Mouse (Mus musculus): ENCODE results near the gene Gm45234. TPM values are rescaled to one million over a fixed set of nuclear protein-coding genes. Genes with fewer than 3 reads are reported as not detected.

Gene Gm45234
- polyA plus RNA-seq, 1 experiment from 2014 or later = not detected

- no peak for ATAC-seq (ENCODE audit: low FRiP score, low read depth)
- Histone ChIP-seq H3K36me3 (peaks cover 36% of the 10 kb centered on the region), H3K27me3 (no peaks in the 10 kb centered on the region), H3K4me2 (no peak overlapping the region), H3K9me3 (no peaks in the 10 kb centered on the region), H3K4me3 (no peak overlapping the region), H3K27ac (replicated peaks) (no peak overlapping the region), H3K9ac (no peak overlapping the region), H3K4me1 (replicated peaks) (peaks cover 14% of the 10 kb centered on the region)
- 81% methylated on average over 13 of the region's 13 CpGs for WGBS
These were observed 37.9 kb downstream of the Gm45234 start for GRCm38 (mm10) chr6:124717968-124718367.

- Histone ChIP-seq H3K4me1 (replicated peaks) (peaks cover 18% of the 10 kb centered on the region), H3K4me3 (no peak overlapping the region), H3K9me3 (no peaks in the 10 kb centered on the region), H3K9ac (no peak overlapping the region), H3K27ac (replicated peaks) (no peak overlapping the region), H3K27me3 (no peaks in the 10 kb centered on the region), H3K4me2 (no peak overlapping the region), H3K36me3 (peaks cover 36% of the 10 kb centered on the region)
- 66% methylated on average over 20 of the region's 20 CpGs for WGBS
- no peak for ATAC-seq (ENCODE audit: low FRiP score, low read depth)
These were observed 38.8 kb downstream of the Gm45234 start for GRCm38 (mm10) chr6:124716864-124717490.

GRCm38 (mm10) chr6:124712918-124713317, 42.9 kb downstream of the Gm45234 start:
- WGBS = 28% methylated on average over 11 of the region's 11 CpGs
- Histone ChIP-seq H3K9me3 (no peaks in the 10 kb centered on the region), H3K9ac (peak overlapping the region; percentile 79), H3K4me2 (peak overlapping the region; percentile 94), H3K27me3 (no peaks in the 10 kb centered on the region), H3K4me3 (peak overlapping the region; percentile 65), H3K4me1 (replicated peaks) (peaks cover 36% of the 10 kb centered on the region), H3K36me3 (peaks cover 40% of the 10 kb centered on the region), H3K27ac (replicated peaks) (peak overlapping the region; percentile 81; the same call in 1 of the 2 replicates)
- ATAC-seq (ENCODE audit: low FRiP score, low read depth) = no peak

- Histone ChIP-seq H3K4me2 (peak within 1 kb of the TSS; percentile 94), H3K4me1 (replicated peaks) (peaks cover 36% of the 10 kb centered on the region), H3K27me3 (no peaks in the 10 kb centered on the region), H3K27ac (replicated peaks) (peak within 1 kb of the TSS; percentile 82), H3K9ac (peak within 1 kb of the TSS; percentile 79), H3K4me3 (peak within 1 kb of the TSS; percentile 65), H3K36me3 (peaks cover 35% of the 10 kb centered on the region), H3K9me3 (no peaks in the 10 kb centered on the region)
- WGBS = under 1% methylated on average over 74 of the region's 76 CpGs
- ATAC-seq (ENCODE audit: low FRiP score, low read depth) = peak; percentile 97
These were observed 43.7 kb downstream of the Gm45234 start, which contains the start of the genes Emg1 and Phb2 for GRCm38 (mm10) chr6:124711824-124712782. Gene Emg1, minus strand, starts transcription at chr6:124712178. Gene Phb2, plus strand, starts transcription at chr6:124712336.

GRCm38 (mm10) chr6:124708289-124708889, 47.4 kb downstream of the Gm45234 start:
- Histone ChIP-seq H3K4me1 (replicated peaks) (peaks cover 26% of the 10 kb centered on the region), H3K27me3 (no peaks in the 10 kb centered on the region), H3K4me3 (no peak overlapping the region), H3K9ac (no peak overlapping the region), H3K4me2 (no peak overlapping the region), H3K27ac (replicated peaks) (no peak overlapping the region), H3K9me3 (no peaks in the 10 kb centered on the region), H3K36me3 (peaks cover 26% of the 10 kb centered on the region)
- 95% methylated on average over 10 of the region's 10 CpGs for WGBS
- no peak for ATAC-seq (ENCODE audit: low FRiP score, low read depth)

- no peak overlapping the region for H3K9ac ChIP-seq
- H3K4me1 ChIP-seq (replicated peaks) = peaks cover 17% of the 10 kb centered on the region
- H3K36me3 ChIP-seq = peaks cover 45% of the 10 kb centered on the region
- H3K4me2 ChIP-seq = no peak overlapping the region
- no peak for ATAC-seq (ENCODE audit: low FRiP score, low read depth)
- H3K27me3 ChIP-seq = no peaks in the 10 kb centered on the region
- no peak overlapping the region for H3K4me3 ChIP-seq
- 87% methylated on average over 5 of the region's 5 CpGs for WGBS
- no peak overlapping the region for H3K27ac ChIP-seq (replicated peaks)
- no peaks in the 10 kb centered on the region for H3K9me3 ChIP-seq
These were observed 49.7 kb downstream of the Gm45234 start for GRCm38 (mm10) chr6:124706061-124706627.

GRCm38 (mm10) chr6:124704417-124704816, 51.4 kb downstream of the Gm45234 start:
- Histone ChIP-seq H3K9ac (no peak overlapping the region), H3K4me3 (no peak overlapping the region), H3K9me3 (no peaks in the 10 kb centered on the region), H3K4me2 (no peak overlapping the region), H3K4me1 (replicated peaks) (0 out of 2 replicates have a peak, but pooled peaks cover 2% of the 10 kb centered on the region), H3K36me3 (peaks cover 51% of the 10 kb centered on the region), H3K27me3 (no peaks in the 10 kb centered on the region), H3K27ac (replicated peaks) (no peak overlapping the region)
- 96% methylated on average over 2 of the region's 2 CpGs for WGBS
- ATAC-seq (ENCODE audit: low FRiP score, low read depth) = no peak

GRCm38 (mm10) chr6:124703789-124704188, 52.0 kb downstream of the Gm45234 start:
- Histone ChIP-seq H3K4me2 (no peak overlapping the region), H3K36me3 (peaks cover 51% of the 10 kb centered on the region), H3K4me1 (replicated peaks) (no peaks in the 10 kb centered on the region), H3K9ac (no peak overlapping the region), H3K9me3 (no peaks in the 10 kb centered on the region), H3K4me3 (no peak overlapping the region), H3K27me3 (no peaks in the 10 kb centered on the region), H3K27ac (replicated peaks) (no peak overlapping the region)
- 82% methylated on average over 7 of the region's 7 CpGs for WGBS
- no peak for ATAC-seq (ENCODE audit: low FRiP score, low read depth)

- no peaks in the 10 kb centered on the region for H3K9me3 ChIP-seq
These were observed 53.1 kb downstream of the Gm45234 start for GRCm38 (mm10) chr6:124702784-124703103.

GRCm38 (mm10) chr6:124702102-124702783, 53.6 kb downstream of the Gm45234 start:
- Histone ChIP-seq H3K4me1 (replicated peaks) (no peaks in the 10 kb centered on the region), H3K36me3 (peaks cover 46% of the 10 kb centered on the region), H3K4me2 (no peak overlapping the region), H3K4me3 (no peak overlapping the region), H3K27me3 (no peaks in the 10 kb centered on the region), H3K9ac (no peak overlapping the region), H3K27ac (replicated peaks) (no peak overlapping the region), H3K9me3 (no peaks in the 10 kb centered on the region)
- peak; percentile 24; the same call in 1 of the 2 replicates for ATAC-seq (ENCODE audit: low FRiP score, low read depth)
- 92% methylated on average over 17 of the region's 17 CpGs for WGBS

More at GRCm38 (mm10) chr6:124702784-124703103, 53.1 kb downstream of the Gm45234 start:
- H3K27me3 ChIP-seq = no peaks in the 10 kb centered on the region
- H3K4me2 ChIP-seq = no peak overlapping the region
- no peak overlapping the region for H3K9ac ChIP-seq
- ATAC-seq (ENCODE audit: low FRiP score, low read depth) = peak; percentile 63; the same call in 1 of the 2 replicates
- WGBS = 54% methylated on average over 3 of the region's 3 CpGs
- H3K36me3 ChIP-seq = peaks cover 46% of the 10 kb centered on the region
- H3K4me3 ChIP-seq = no peak overlapping the region
- H3K27ac ChIP-seq (replicated peaks) = no peak overlapping the region
- no peaks in the 10 kb centered on the region for H3K4me1 ChIP-seq (replicated peaks)

- peaks cover 46% of the 10 kb centered on the region for H3K36me3 ChIP-seq
- no peak overlapping the region for H3K9ac ChIP-seq
- H3K9me3 ChIP-seq = no peaks in the 10 kb centered on the region
- no peak overlapping the region for H3K27ac ChIP-seq (replicated peaks)
- 73% methylated on average over 8 of the region's 8 CpGs for WGBS
- no peak overlapping the region for H3K4me2 ChIP-seq
- H3K4me1 ChIP-seq (replicated peaks) = no peaks in the 10 kb centered on the region
- H3K27me3 ChIP-seq = no peaks in the 10 kb centered on the region
- ATAC-seq (ENCODE audit: low FRiP score, low read depth) = no peak
- H3K4me3 ChIP-seq = no peak overlapping the region
These were observed 54.5 kb downstream of the Gm45234 start for GRCm38 (mm10) chr6:124701338-124701737.
